Mouse (Mus musculus) megakaryocyte, embryonic 14.5 days (primary cell): Measurements from ENCODE around the gene Pou2af1.

ENCODE experiments used
- FLI1 ChIP-seq: IDR thresholded peaks from 2 replicates; pipeline ENCODE4 v1.6.1; 2012; ENCODE audit warnings: low read length, inconsistent platforms, mixed read lengths
- GATA1 ChIP-seq: IDR thresholded peaks from 3 replicates; pipeline ENCODE4 v1.6.1; 2012; ENCODE audit warnings: mixed read lengths, low read length, inconsistent platforms, borderline replicate concordance

DNA sequence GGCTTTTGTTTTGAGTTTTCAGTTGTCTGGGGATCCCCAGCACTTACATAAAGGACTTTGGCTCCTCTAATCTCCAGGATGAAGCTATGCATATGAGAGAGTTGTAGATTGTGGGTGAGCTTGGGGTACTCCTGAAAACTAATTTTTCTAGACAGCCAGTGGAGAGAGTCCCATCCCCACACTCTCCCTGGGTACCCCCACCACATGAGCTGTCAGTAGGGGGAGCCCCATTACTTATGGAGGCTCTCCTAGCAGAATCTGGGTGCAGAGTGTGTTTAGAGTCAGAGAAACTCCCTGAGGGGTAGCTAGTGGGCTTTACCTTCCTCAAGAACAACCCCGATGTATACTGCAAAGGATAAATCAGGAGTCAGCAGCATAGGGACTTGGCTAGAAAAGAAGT, 35.2 kb upstream of the Pou2af1 start:
- no peak for TF ChIP-seq GATA1
- TF ChIP-seq FLI1: no peak
